Comparison of ENCODE assay signal across 23 mouse cellular contexts in the genomic region with DNA sequence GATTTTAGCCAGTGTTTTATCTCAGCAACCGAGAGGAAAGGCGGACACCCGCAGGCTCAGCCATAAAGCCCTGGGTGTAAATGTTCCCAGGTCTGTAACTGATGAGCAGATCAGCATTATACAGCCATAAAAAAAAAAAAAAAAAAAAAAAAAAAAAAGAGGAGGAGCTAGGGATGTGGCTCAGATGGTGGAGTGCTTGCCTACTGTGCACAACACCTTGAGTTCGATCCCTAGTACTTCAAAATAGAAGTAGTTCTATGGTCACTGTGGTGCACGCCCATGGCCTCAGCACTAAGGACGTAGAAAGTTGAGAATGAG. TPM values are rescaled to one million over a fixed set of nuclear protein-coding genes. Genes with fewer than 3 reads are reported as not detected.
DNase-seq lines count a peak whose midpoint lies in the region; ATAC-seq and TF ChIP-seq lines count a peak whose summit lies in the region.
"Had no signal": no experiment of that assay in that cellular context is flagged by ENCODE, and none has a peak within 500 bp of the region (broad histone marks: within the 10 kb centered on the region; RNA-seq: fewer than 3 reads in every experiment).

No protein-coding gene starts in this region.

- peak overlapping the region; percentile 69 for H3K27ac ChIP-seq in heart, adult 2 months
- H3K27ac ChIP-seq in heart, embryonic 11.5 days (ENCODE audit: low read depth, low read length), result no peak overlapping the region
- H3K27ac ChIP-seq in liver, postnatal 0 days (ENCODE audit: low read depth), result peak overlapping the region; percentile 62; the same call in 1 of the 2 replicates
- H3K27ac ChIP-seq in liver, embryonic 11.5 days (ENCODE audit: low read depth, low read length), result no peak overlapping the region
- H3K27ac ChIP-seq in ES-E14 (ENCODE audit: insufficient read depth, low read depth, low read length, poor library complexity, severe bottlenecking), result no peak overlapping the region
- H3K27ac ChIP-seq: hindbrain, embryonic 12.5 days; left cerebral cortex, adult 2 months; limb, embryonic 10.5 days; liver, embryonic 13.5 days had no signal

- H3K4me3 ChIP-seq in heart, adult 2 months, result no peak overlapping the region
- H3K4me3 ChIP-seq in heart, embryonic 11.5 days (ENCODE audit: low read depth, low read length), result no peak overlapping the region
- H3K4me3 ChIP-seq in liver, postnatal 0 days (ENCODE audit: low read depth, low read length), result no peak overlapping the region
- no peak overlapping the region for H3K4me3 ChIP-seq in liver, embryonic 11.5 days (ENCODE audit: low read depth, low read length)
- no peak overlapping the region for H3K4me3 ChIP-seq in ES-E14 (ENCODE audit: insufficient read depth in 1 of 2, low read depth in 1 of 2, low read length in 2 of 2, poor library complexity in 1 of 2, severe bottlenecking in 1 of 2)
- peak overlapping the region; percentile 21 for H3K4me3 ChIP-seq in megakaryocyte, embryonic 14.5 days (replicated peaks)
- H3K4me3 ChIP-seq: hindbrain, embryonic 12.5 days; left cerebral cortex, adult 2 months; limb, embryonic 10.5 days; liver, embryonic 13.5 days had no signal

- no peaks in the 10 kb centered on the region for H3K9me3 ChIP-seq in heart, embryonic 11.5 days (replicated peaks; ENCODE audit: control insufficient read depth, low read length)
- H3K9me3 ChIP-seq in liver, postnatal 0 days (ENCODE audit: low read length), result no peaks in the 10 kb centered on the region
- H3K9me3 ChIP-seq in liver, embryonic 11.5 days (ENCODE audit: control insufficient read depth, low read length), result no peaks in the 10 kb centered on the region
- no peaks in the 10 kb centered on the region for H3K9me3 ChIP-seq in ES-E14 (ENCODE audit: control insufficient read depth, insufficient read depth, low read depth, low read length)
- no peaks in the 10 kb centered on the region for H3K9me3 ChIP-seq in megakaryocyte, embryonic 14.5 days
- H3K9me3 ChIP-seq: hindbrain, embryonic 12.5 days; limb, embryonic 10.5 days; liver, embryonic 13.5 days had no signal

- no peak overlapping the region for H3K9ac ChIP-seq in heart, adult 2 months (ENCODE audit: low read depth, low read length)
- no peak overlapping the region for H3K9ac ChIP-seq in heart, embryonic 11.5 days (ENCODE audit: low read depth, low read length)
- no peak overlapping the region for H3K9ac ChIP-seq in liver, postnatal 0 days (replicated peaks)
- no peak overlapping the region for H3K9ac ChIP-seq in liver, embryonic 11.5 days (ENCODE audit: low read depth, low read length)
- H3K9ac ChIP-seq in ES-E14 (ENCODE audit: insufficient read depth, low read depth, low read length, poor library complexity, severe bottlenecking), result no peak overlapping the region
- H3K9ac ChIP-seq: hindbrain, embryonic 12.5 days; liver, embryonic 13.5 days had no signal

- H3K4me2 ChIP-seq in heart, embryonic 11.5 days, result no peak overlapping the region
- peak overlapping the region; percentile 54 for H3K4me2 ChIP-seq in liver, postnatal 0 days (ENCODE audit: low read depth, low read length)
- H3K4me2 ChIP-seq in liver, embryonic 11.5 days, result no peak overlapping the region
- H3K4me2 ChIP-seq: hindbrain, embryonic 12.5 days had no signal

- H3K36me3 ChIP-seq in heart, adult 2 months (ENCODE audit: control insufficient read depth, insufficient read depth, low read length), result no peaks in the 10 kb centered on the region
- no peaks in the 10 kb centered on the region for H3K36me3 ChIP-seq in heart, embryonic 11.5 days (ENCODE audit: control insufficient read depth, insufficient read depth, low read length)
- H3K36me3 ChIP-seq in liver, postnatal 0 days (replicated peaks; ENCODE audit: insufficient read depth, low read length), result no peaks in the 10 kb centered on the region
- no peaks in the 10 kb centered on the region for H3K36me3 ChIP-seq in liver, embryonic 11.5 days (ENCODE audit: control insufficient read depth, insufficient read depth, low read length)
- no peaks in the 10 kb centered on the region for H3K36me3 ChIP-seq in ES-E14 (ENCODE audit: control insufficient read depth, insufficient read depth, low read length, poor library complexity, severe bottlenecking)
- no peaks in the 10 kb centered on the region for H3K36me3 ChIP-seq in megakaryocyte, embryonic 14.5 days (replicated peaks; ENCODE audit: low read length)
- H3K36me3 ChIP-seq: hindbrain, embryonic 12.5 days; limb, embryonic 10.5 days; liver, embryonic 13.5 days had no signal

- H3K27me3 ChIP-seq in heart, adult 2 months (ENCODE audit: control insufficient read depth, insufficient read depth, low read length), result no peaks in the 10 kb centered on the region
- no peaks in the 10 kb centered on the region for H3K27me3 ChIP-seq in heart, embryonic 11.5 days (ENCODE audit: control insufficient read depth, insufficient read depth, low read length)
- H3K27me3 ChIP-seq in liver, postnatal 0 days (ENCODE audit: insufficient read depth, low read length), result no peaks in the 10 kb centered on the region
- no peaks in the 10 kb centered on the region for H3K27me3 ChIP-seq in liver, embryonic 11.5 days (replicated peaks; ENCODE audit: control insufficient read depth, insufficient read depth, low read length)
- H3K27me3 ChIP-seq in megakaryocyte, embryonic 14.5 days (replicated peaks), result peaks cover 25% of the 10 kb centered on the region
- H3K27me3 ChIP-seq: hindbrain, embryonic 12.5 days; liver, embryonic 13.5 days; Patski had no signal

- H3K4me1 ChIP-seq in heart, adult 2 months (ENCODE audit: control insufficient read depth, insufficient read depth, low read length), result peaks cover 13% of the 10 kb centered on the region
- H3K4me1 ChIP-seq in heart, embryonic 11.5 days (ENCODE audit: control insufficient read depth, insufficient read depth, low read length), result 0 out of 2 replicates have a peak, but pooled peaks cover 6% of the 10 kb centered on the region
- peaks cover 13% of the 10 kb centered on the region for H3K4me1 ChIP-seq in liver, postnatal 0 days (ENCODE audit: insufficient read depth)
- H3K4me1 ChIP-seq in liver, embryonic 11.5 days (replicated peaks; ENCODE audit: control insufficient read depth, insufficient read depth, low read length), result peaks cover 6% of the 10 kb centered on the region; the same call in 1 of the 2 replicates
- H3K4me1 ChIP-seq in ES-E14 (ENCODE audit: control insufficient read depth in 2 of 2, insufficient read depth in 2 of 2, low read length in 2 of 2, poor library complexity in 1 of 2), result peaks cover 3 to 14% of the 10 kb centered on the region in 2 experiments; a peak in 1 of 4 replicates
- peaks cover 16% of the 10 kb centered on the region for H3K4me1 ChIP-seq in megakaryocyte, embryonic 14.5 days
- H3K4me1 ChIP-seq: hindbrain, embryonic 12.5 days had no signal

- DNase-seq in heart, adult 2 months, result no peak
- DNase-seq in liver, postnatal 0 days, result no peak
- DNase-seq in liver, embryonic 11.5 days (ENCODE audit: low spot score), result no peak
- no peak for DNase-seq in ES-E14 (ENCODE audit: low read depth, low spot score)
- no peak for DNase-seq in right cerebral cortex, postnatal 25 days
- DNase-seq: adrenal gland, postnatal 25 days; cerebellum, adult 9-11 months; gastrocnemius, postnatal 14 days; kidney, adult 11 months; kidney, postnatal 10 days; liver, embryonic 13.5 days; right cerebral cortex, postnatal 14 days; thymus, postnatal 36 days had no signal

- TF ChIP-seq CTCF in heart, adult 2 months (IDR thresholded peaks at IDR 0.05), result no peak
- no peak for TF ChIP-seq CTCF in liver, postnatal 0 days (IDR thresholded peaks at IDR 0.05; ENCODE audit: low read depth)

- ATAC-seq in heart, embryonic 11.5 days (replicated peaks; ENCODE audit: insufficient number of reproducible peaks, low FRiP score, low TSS enrichment), result no peak
- no peak for ATAC-seq in liver, postnatal 0 days
- no peak for ATAC-seq in liver, embryonic 11.5 days (replicated peaks; ENCODE audit: low FRiP score)
- ATAC-seq: activated CD4-positive, CD25-positive, alpha-beta regulatory T cell, adult 4 months; Patski had no signal

- no peak for TF ChIP-seq POLR2A in heart, adult 2 months (IDR thresholded peaks at IDR 0.05; ENCODE audit: insufficient read depth, low read depth, low read length)

- TF ChIP-seq EP300 in heart, adult 2 months (IDR thresholded peaks at IDR 0.05; ENCODE audit: insufficient read depth, low read depth, low read length), result 0 out of 2 replicates have a peak, but pooled peaks have one; percentile 14
- TF ChIP-seq EP300 in liver, postnatal 0 days (IDR thresholded peaks at IDR 0.05; ENCODE audit: low read depth), result no peak

- intact Hi-C loops in heart, adult 2 months (cut with DNase I), result loop anchor here (5.0 kb wide), 1 partner anchor 36 kb away; no protein-coding TSS in a partner anchor

- 43% methylated on average over 6 of the region's 6 CpGs for WGBS in heart, adult 2 months
- WGBS in heart, embryonic 11.5 days (ENCODE audit: insufficient replicate concordance), result 46% methylated on average over 6 of the region's 6 CpGs
- WGBS in liver, postnatal 0 days (ENCODE audit: insufficient replicate concordance), result 44% methylated on average over 6 of the region's 6 CpGs
- WGBS in liver, embryonic 11.5 days, result 45% methylated on average over 6 of the region's 6 CpGs

- no peaks in the 10 kb centered on the region for H3K79me2 ChIP-seq in heart, adult 2 months (replicated peaks; ENCODE audit: control insufficient read depth, insufficient read depth, low read length)

- in situ Hi-C loops in ES-E14 (cut with MboI; ENCODE audit: low sequenced_read_pairs in 2 of 2, unreplicated experiment in 2 of 2), result no loop called here

RNA-seq across cellular contexts. Expression of a gene that starts 13.2 kb away (rescaled TPM):
- 10 to 100 TPM; 15.0 to 17.0 TPM for total RNA-seq in heart, adult 2 months (2021)
- polyA plus RNA-seq in heart, adult 2 months (2012; rRNA removed), result 22.3 and 28.5 TPM in 2 replicates
- 3.7 and 4.2 TPM in 2 replicates for polyA plus RNA-seq in heart, embryonic 11.5 days (2014; fragmentation: Nextera tagmentation; extraction: Ambion mirVana)
- polyA plus RNA-seq in liver, postnatal 0 days (2015; fragmentation: Nextera tagmentation; extraction: Ambion mirVana), result 1.5 and 1.8 TPM in 2 replicates
- polyA plus RNA-seq in liver, embryonic 11.5 days (2014; fragmentation: Nextera tagmentation; extraction: Ambion mirVana), result 2.3 and 2.7 TPM in 2 replicates
- total RNA-seq in ES-E14 (2012; rRNA removed), result 3.8 and 5.0 TPM in 2 replicates
- 1.5 and 2.1 TPM in 2 replicates for polyA plus RNA-seq in megakaryocyte, embryonic 14.5 days (2012; ENCODE audit: insufficient read depth, low replicate concordance)
- polyA plus RNA-seq: activated CD4-positive, CD25-positive, alpha-beta regulatory T cell, adult 4 months had no signal

RNA-seq across cellular contexts. Expression of a gene that starts 26.4 kb away (rescaled TPM):
- 10 to 100 TPM; 30.8 to 37.1 TPM for total RNA-seq in heart, adult 2 months (2021)
- polyA plus RNA-seq in heart, adult 2 months (2012; rRNA removed), result 62.3 and 71.8 TPM in 2 replicates
- 24.1 and 29.7 TPM in 2 replicates for polyA plus RNA-seq in heart, embryonic 11.5 days (2014; fragmentation: Nextera tagmentation; extraction: Ambion mirVana)
- 12.6 and 19.8 TPM in 2 replicates for polyA plus RNA-seq in liver, postnatal 0 days (2015; fragmentation: Nextera tagmentation; extraction: Ambion mirVana)
- polyA plus RNA-seq in liver, embryonic 11.5 days (2014; fragmentation: Nextera tagmentation; extraction: Ambion mirVana), result 21.9 and 23.9 TPM in 2 replicates
- 4.7 and 8.3 TPM in 2 replicates for total RNA-seq in ES-E14 (2012; rRNA removed)
- 1.2 and 3.7 TPM in 2 replicates for polyA plus RNA-seq in megakaryocyte, embryonic 14.5 days (2012; ENCODE audit: insufficient read depth, low replicate concordance)
- polyA plus RNA-seq: activated CD4-positive, CD25-positive, alpha-beta regulatory T cell, adult 4 months had no signal

RNA-seq across cellular contexts. Expression of a gene that starts 39.3 kb away (rescaled TPM):
- total RNA-seq in heart, adult 2 months (2021), result not detected
- polyA plus RNA-seq in heart, adult 2 months (2012; rRNA removed), result 0.59 and 1.5 TPM in 2 replicates
- 0.49 TPM in 1 of 2 replicates, not detected in the other for polyA plus RNA-seq in heart, embryonic 11.5 days (2014; fragmentation: Nextera tagmentation; extraction: Ambion mirVana)
- 3.4 TPM in 2 replicates for polyA plus RNA-seq in liver, postnatal 0 days (2015; fragmentation: Nextera tagmentation; extraction: Ambion mirVana)
- polyA plus RNA-seq in liver, embryonic 11.5 days (2014; fragmentation: Nextera tagmentation; extraction: Ambion mirVana), result 6.9 and 11.4 TPM in 2 replicates
- 4.2 TPM in 1 of 2 replicates, not detected in the other for total RNA-seq in ES-E14 (2012; rRNA removed)
- not detected in 2 replicates for polyA plus RNA-seq in megakaryocyte, embryonic 14.5 days (2012; ENCODE audit: insufficient read depth, low replicate concordance)
- total RNA-seq: adrenal gland, postnatal 25 days; gastrocnemius, postnatal 14 days; left cerebral cortex, adult 2 months; midbrain, postnatal 0 days had no signal
- polyA plus RNA-seq: activated CD4-positive, CD25-positive, alpha-beta regulatory T cell, adult 4 months; forebrain, embryonic 11.5 days; heart, embryonic 14.5 days; hindbrain, embryonic 12.5 days; limb, embryonic 10.5 days; midbrain, postnatal 0 days had no signal

RNA-seq across cellular contexts. Expression of a gene that starts 42.8 kb away (rescaled TPM):
- 10 to 100 TPM; 11.1 to 11.6 TPM for total RNA-seq in heart, adult 2 months (2021)
- 15.0 and 19.1 TPM in 2 replicates for polyA plus RNA-seq in heart, adult 2 months (2012; rRNA removed)
- polyA plus RNA-seq in heart, embryonic 11.5 days (2014; fragmentation: Nextera tagmentation; extraction: Ambion mirVana), result 3.0 and 3.7 TPM in 2 replicates
- 4.7 and 4.8 TPM in 2 replicates for polyA plus RNA-seq in liver, postnatal 0 days (2015; fragmentation: Nextera tagmentation; extraction: Ambion mirVana)
- polyA plus RNA-seq in liver, embryonic 11.5 days (2014; fragmentation: Nextera tagmentation; extraction: Ambion mirVana), result 12.4 and 19.2 TPM in 2 replicates
- 7.3 and 11.7 TPM in 2 replicates for total RNA-seq in ES-E14 (2012; rRNA removed)
- 36.6 and 48.4 TPM in 2 replicates for polyA plus RNA-seq in megakaryocyte, embryonic 14.5 days (2012; ENCODE audit: insufficient read depth, low replicate concordance)
- polyA plus RNA-seq: Patski had no signal

Comparison
In these comparisons a context has a peak if more than half of its experiments do, and no peak if none do; other contexts are left out.
1. H3K27ac ChIP-seq: peak in heart, adult 2 months (single experiment) and liver, postnatal 0 days (single experiment); none in heart, embryonic 11.5 days (single experiment), liver, embryonic 11.5 days (single experiment) and ES-E14 (single experiment).